Mouse (Mus musculus): ENCODE results near the gene Nat8f6. TPM values are rescaled to one million over a fixed set of nuclear protein-coding genes. Genes with fewer than 3 reads are reported as not detected.

Gene Nat8f6
- not detected for total RNA-seq (2023)

DNA sequence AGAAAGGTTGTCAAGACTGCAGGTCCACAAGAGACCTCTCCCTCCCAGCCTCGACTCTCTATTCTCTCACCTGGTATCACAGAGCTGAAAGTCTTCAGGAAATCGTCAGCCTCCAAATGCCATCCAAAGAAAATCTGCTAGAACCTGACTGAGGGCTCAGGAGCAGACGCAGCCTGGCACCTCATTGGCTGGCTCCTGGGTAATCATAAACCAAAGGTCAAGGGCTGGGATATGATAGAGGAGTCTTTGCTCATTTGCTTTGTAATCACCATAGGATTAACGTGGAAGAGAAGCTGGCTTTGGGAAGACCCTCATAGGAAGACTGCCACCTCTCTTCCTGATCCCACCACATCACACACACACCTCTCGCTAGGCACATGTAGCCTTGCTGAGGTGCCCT, at the start of gene Nat8f6, which contains the start of gene Nat8f5:
Gene Nat8f6 (minus strand): TSS at position 118 of the 400 bp plus-strand sequence.
Gene Nat8f5 (minus strand): TSS at position 136 of the 400 bp plus-strand sequence.

DNA sequence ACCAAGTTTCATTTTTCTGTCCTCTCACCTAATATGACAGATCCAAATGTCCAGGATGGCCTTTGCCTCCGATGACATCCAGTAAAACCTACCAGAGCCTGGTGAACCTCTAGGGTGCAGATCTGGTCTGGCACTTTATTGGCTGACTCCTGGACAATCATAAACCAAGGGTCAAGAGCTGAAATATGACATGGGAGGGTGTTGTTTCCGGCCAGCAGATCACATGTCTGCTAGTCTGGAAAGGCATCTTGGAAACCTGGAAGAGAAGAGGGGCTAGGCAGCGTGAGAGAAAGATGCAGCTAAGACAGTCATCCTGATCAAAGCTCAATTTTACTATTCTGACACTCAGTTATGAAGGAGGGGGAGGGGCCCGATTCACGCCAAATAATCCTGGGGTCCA, 48.3 kb upstream of the Nat8f6 start, which contains the start of gene Nat8f2:
Gene Nat8f2 (minus strand): TSS at position 153 of the 400 bp plus-strand sequence.

DNA sequence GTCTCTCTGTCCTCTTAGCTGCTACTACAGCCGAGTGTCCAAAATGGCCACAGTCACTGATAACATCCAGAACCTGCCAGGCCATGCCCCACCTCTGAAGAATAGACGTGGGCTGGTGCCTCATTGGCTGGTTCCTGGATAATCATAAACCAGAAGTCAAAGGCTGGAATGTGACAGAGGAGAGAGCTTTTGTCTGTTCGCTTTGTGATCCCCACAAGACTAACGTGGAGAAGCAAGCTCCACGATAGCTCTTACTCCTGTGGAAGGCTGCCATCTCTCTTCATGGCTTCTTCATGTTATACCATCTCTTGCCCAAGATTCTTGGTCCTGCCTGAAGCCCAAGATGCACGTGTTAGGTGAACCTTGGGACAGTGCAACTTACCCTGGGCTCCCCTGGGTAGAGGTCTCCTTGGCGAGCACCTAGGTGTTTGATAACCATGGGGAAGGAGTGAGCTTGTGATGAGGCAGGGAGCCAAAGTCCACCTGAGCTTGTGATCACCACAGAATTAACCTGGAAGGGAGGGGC, 11.1 kb upstream of the Nat8f6 start, which contains the start of gene Nat8:
Gene Nat8 (minus strand): TSS at position 287 of the 526 bp plus-strand sequence.

DNA sequence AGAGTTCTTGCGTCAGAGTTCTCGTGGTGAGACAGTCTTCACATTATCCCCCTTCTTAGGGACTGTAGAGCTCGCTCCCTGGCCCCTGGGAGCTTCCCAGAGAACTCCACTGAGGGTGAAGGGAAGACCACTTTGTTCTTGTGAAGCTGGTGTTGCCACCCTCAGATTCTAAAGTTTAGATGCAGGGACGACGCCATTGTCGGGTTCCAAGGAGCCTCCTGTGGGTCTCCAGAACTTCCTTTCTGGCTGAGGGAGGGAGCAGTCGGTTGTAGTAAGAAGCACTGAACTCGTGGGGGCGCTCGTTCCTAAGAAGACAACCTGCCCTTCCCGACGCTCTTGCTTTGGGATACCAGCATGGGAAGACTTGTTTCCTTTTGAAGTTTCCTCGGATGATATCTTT, 55.2 kb downstream of the Nat8f6 start, which contains the start of gene Nat8f3:
Gene Nat8f3 (minus strand): TSS at position 223 of the 400 bp plus-strand sequence.

Other genes with a start within 250 kb of the Nat8f6 start
- 1 to 10 TPM; 3.2 to 4.3 TPM for gene Alms1, start 233.4 kb downstream of the Nat8f6 start, total RNA-seq (2023)
- gene Nat8f7, start 107.7 kb downstream of the Nat8f6 start, total RNA-seq (2023), result not detected
- not detected for gene Nat8f3, start 55.2 kb downstream of the Nat8f6 start, total RNA-seq (2023)
- not detected for gene Nat8f5, start within 50 bp of the Nat8f6 start, total RNA-seq (2023)
- not detected for gene Nat8, start 11.1 kb upstream of the Nat8f6 start, total RNA-seq (2023)
- under 1 TPM; 0.73 to 0.74 TPM for gene Nat8f2, start 48.2 kb upstream of the Nat8f6 start, total RNA-seq (2023)
- 1 to 10 TPM; 3.1 to 4.0 TPM for gene Nat8f4, start 83.9 kb upstream of the Nat8f6 start, total RNA-seq (2023)
- gene Tprkb, start 90.9 kb upstream of the Nat8f6 start, total RNA-seq (2023), result 10 to 100 TPM; 24.6 to 27.0 TPM
- gene Nat8f1, start 94.7 kb upstream of the Nat8f6 start, total RNA-seq (2023), result 1 to 10 TPM; 1.7 to 3.6 TPM
- gene Dusp11, start 140.7 kb upstream of the Nat8f6 start, total RNA-seq (2023), result 100 to 1,000 TPM; 252 to 260 TPM
- gene Figla, start 195.2 kb upstream of the Nat8f6 start, total RNA-seq (2023), result not detected
- 1 to 10 TPM in 1 of 2 experiments, under 1 TPM in 1; 0.98 to 2.0 TPM for gene Add2, start 207.7 kb upstream of the Nat8f6 start, total RNA-seq (2023)

Data from T-cell, adult 66 days (primary cell).